Mouse (Mus musculus) neutrophil, adult 65 days (primary cell): ENCODE results near the gene Hcn2. TPM values are rescaled to one million over a fixed set of nuclear protein-coding genes. Genes with fewer than 3 reads are reported as not detected.

Experiments
- total RNA-seq: library from RNA; stranded (reverse); gene quantifications from 2 replicates; pipeline ENCODE4 v1.2.4, GENCODE M21; 2023

Hcn2 gene
- total RNA-seq: not detected in 2 replicates

DNA sequence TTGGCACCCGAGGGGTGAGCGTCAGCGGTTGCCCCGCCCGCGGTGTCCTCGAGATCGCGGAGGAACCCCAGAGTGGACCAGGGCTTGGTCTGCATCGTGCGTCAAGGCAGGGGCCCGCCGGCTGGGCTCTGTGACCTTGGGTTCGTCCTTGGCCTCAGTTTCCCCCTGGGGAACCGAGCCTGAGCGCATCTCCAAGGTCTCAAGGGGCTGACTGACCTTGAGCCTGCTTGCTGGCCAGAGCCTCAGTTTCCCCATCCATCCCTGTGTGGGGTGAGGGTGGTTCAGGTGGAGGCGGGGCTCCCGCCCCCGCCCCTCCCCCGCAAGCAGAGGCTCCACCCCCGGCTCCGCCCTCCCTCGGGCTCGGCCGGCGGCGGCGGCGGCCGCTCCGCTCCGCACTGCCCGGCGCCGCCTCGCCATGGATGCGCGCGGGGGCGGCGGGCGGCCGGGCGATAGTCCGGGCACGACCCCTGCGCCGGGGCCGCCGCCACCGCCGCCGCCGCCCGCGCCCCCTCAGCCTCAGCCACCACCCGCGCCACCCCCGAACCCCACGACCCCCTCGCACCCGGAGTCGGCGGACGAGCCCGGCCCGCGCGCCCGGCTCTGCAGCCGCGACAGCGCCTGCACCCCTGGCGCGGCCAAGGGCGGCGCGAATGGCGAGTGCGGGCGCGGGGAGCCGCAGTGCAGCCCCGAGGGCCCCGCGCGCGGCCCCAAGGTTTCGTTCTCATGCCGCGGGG, at the start of gene Hcn2:
Hcn2 (plus strand) TSS at position 381 of the 734 bp plus-strand sequence.

GRCm38 (mm10) chr10:79668771-79669575, 47.5 kb upstream of the Hcn2 start, which contains the start of gene Tpgs1:
Tpgs1 (plus strand) TSS chr10:79669369.

GRCm38 (mm10) chr10:79681591-79682245, 34.7 kb upstream of the Hcn2 start, which contains the start of gene Cdc34:
Cdc34 (plus strand) TSS chr10:79682195.

GRCm38 (mm10) chr10:79688720-79689119, 27.7 kb upstream of the Hcn2 start, which contains the start of gene Gzmm:
Gzmm (plus strand) TSS chr10:79689020.

GRCm38 (mm10) chr10:79704065-79704969, 12.1 kb upstream of the Hcn2 start, which contains the start of gene Bsg:
Bsg (plus strand) TSS chr10:79704491.

DNA sequence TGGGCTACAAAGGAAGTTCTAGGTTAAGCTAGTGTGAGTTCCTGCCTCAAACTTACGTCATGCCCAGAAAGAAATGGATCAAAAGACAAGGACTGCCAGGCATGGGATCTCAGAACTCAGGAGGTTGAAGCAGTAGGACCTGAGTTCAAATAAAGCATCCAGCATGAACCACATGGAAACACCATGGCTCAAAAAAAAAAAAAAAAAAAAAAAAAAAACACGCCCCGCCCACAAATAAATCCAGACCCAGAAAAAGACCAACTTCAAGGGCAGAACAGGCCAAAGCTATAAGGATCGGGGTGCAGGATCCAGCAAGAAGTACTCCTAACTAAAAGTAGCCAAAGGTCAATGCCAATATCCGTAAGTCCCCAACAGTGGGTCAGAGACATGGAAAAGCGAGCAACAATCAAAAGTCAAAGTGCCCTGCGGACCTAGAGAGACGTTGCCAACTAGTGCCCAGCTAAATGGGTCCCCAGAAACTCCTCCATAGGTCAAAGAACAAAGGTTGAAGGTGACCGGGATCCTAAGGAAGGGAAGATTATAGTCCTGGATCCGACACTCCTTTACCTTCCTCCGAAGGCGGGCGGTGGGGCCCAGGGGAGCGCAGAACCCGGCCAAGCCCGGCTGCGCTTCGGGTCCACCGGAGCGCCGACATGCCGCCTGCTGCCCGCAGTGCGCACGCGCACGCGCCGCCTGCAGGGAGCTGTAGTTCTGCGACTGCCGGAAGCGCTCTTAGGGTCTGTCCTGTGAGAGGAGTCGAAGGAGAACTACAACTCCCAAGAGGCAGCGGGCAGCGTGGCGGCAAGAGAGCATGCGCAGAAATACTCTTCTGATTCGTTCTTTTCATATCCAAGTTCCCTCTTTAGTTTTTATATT, 29.7 kb downstream of the Hcn2 start, which contains the start of gene Polrmt:
Polrmt (minus strand) TSS at position 684 of the 876 bp plus-strand sequence.

DNA sequence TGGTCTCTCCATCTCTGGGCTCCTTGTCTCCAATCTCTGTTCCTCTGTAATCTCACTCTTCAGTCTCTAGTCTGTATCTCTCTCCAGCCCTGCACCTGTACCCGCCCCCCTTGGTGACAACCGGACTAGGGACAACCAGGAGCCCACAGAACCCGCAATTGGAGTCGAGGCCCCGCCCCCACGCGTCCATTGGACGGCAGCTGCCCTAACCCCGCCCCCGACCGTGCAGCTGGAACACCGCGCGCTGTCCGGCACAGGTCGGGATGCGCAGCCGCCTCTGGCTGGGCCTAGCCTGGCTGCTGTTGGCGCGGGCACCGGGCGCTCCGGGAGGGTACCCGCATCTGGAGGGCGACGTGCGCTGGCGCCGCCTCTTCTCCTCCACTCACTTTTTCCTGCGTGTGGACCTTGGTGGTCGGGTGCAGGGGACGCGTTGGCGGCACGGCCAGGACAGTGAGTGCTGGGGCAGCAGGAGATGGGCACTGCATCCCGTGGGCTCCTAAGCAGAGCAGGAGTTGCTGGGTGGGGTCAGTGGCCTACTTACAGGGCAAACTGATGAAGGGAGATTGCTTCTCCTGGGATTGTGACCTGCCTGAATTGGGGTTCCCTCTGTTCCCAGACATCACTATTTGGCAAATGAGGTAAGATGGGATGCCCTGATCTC, 38.6 kb downstream of the Hcn2 start, which contains the start of gene Fgf22:
Fgf22 (plus strand) TSS at position 221 of the 661 bp plus-strand sequence.

GRCm38 (mm10) chr10:79766508-79767325, 50.3 kb downstream of the Hcn2 start, which contains the start of gene Rnf126:
Rnf126 (minus strand) TSS chr10:79766952.

GRCm38 (mm10) chr10:79777103-79777531, 60.7 kb downstream of the Hcn2 start, which contains the start of gene Fstl3:
Fstl3 (plus strand) TSS chr10:79777272.

Other genes starting within 250 kb of the Hcn2 start
- gene Vmn2r83, start 247.9 kb upstream of the Hcn2 start, total RNA-seq: not detected in 2 replicates
- 3.0 and 4.0 TPM in 2 replicates for gene Plpp2, start 182.8 kb upstream of the Hcn2 start, total RNA-seq
- 7.8 and 8.8 TPM in 2 replicates for gene Mier2, start 161.4 kb upstream of the Hcn2 start, total RNA-seq
- not detected in 2 replicates for gene Theg, start 129.3 kb upstream of the Hcn2 start, total RNA-seq
- gene C2cd4c, start 102.6 kb upstream of the Hcn2 start, total RNA-seq: not detected in 2 replicates
- gene Shc2, start 78.7 kb upstream of the Hcn2 start, total RNA-seq: not detected in 2 replicates
- gene Odf3l2, start 70.9 kb upstream of the Hcn2 start, total RNA-seq: not detected in 2 replicates
- gene Madcam1, start 52.1 kb upstream of the Hcn2 start, total RNA-seq: not detected in 2 replicates
- 16.1 and 19.4 TPM in 2 replicates for gene Tpgs1, start 47.3 kb upstream of the Hcn2 start, total RNA-seq
- 62.7 and 69.8 TPM in 2 replicates for gene Cdc34, start 34.4 kb upstream of the Hcn2 start, total RNA-seq
- gene Gzmm, start 27.6 kb upstream of the Hcn2 start, total RNA-seq: 1.6 and 2.3 TPM in 2 replicates
- gene Bsg, start 12.1 kb upstream of the Hcn2 start, total RNA-seq: 78.7 and 95.6 TPM in 2 replicates
- 10.1 and 11.3 TPM in 2 replicates for gene Polrmt, start 29.9 kb downstream of the Hcn2 start, total RNA-seq
- gene Fgf22, start 38.4 kb downstream of the Hcn2 start, total RNA-seq: not detected in 2 replicates
- gene Rnf126, start 50.3 kb downstream of the Hcn2 start, total RNA-seq: 18.7 and 24.0 TPM in 2 replicates
- gene Fstl3, start 60.6 kb downstream of the Hcn2 start, total RNA-seq: 3.4 and 5.5 TPM in 2 replicates
- gene Prss57, start 74.3 kb downstream of the Hcn2 start, total RNA-seq: 15.8 and 16.6 TPM in 2 replicates
- 104 and 146 TPM in 2 replicates for gene Palm, start 76.9 kb downstream of the Hcn2 start, total RNA-seq
- 0.60 and 1.1 TPM in 2 replicates for gene Misp, start 104.4 kb downstream of the Hcn2 start, total RNA-seq
- gene Ptbp1, start 137.8 kb downstream of the Hcn2 start, total RNA-seq: 224 and 230 TPM in 2 replicates
- 374 and 461 TPM in 2 replicates for gene Prtn3, start 157.8 kb downstream of the Hcn2 start, total RNA-seq
- gene Plppr3, start 158.0 kb downstream of the Hcn2 start, total RNA-seq: 21.5 and 22.3 TPM in 2 replicates
- 409 and 433 TPM in 2 replicates for gene Elane, start 169.6 kb downstream of the Hcn2 start, total RNA-seq
- gene Cfd, start 174.2 kb downstream of the Hcn2 start, total RNA-seq: not detected in 2 replicates
- 38.8 and 45.7 TPM in 2 replicates for gene Med16, start 192.3 kb downstream of the Hcn2 start, total RNA-seq
- not detected in 2 replicates for gene Gm26602, start 194.2 kb downstream of the Hcn2 start, total RNA-seq
- gene Kiss1r, start 200.3 kb downstream of the Hcn2 start, total RNA-seq: 5.0 and 5.7 TPM in 2 replicates
- 563 and 732 TPM in 2 replicates for gene R3hdm4, start 204.6 kb downstream of the Hcn2 start, total RNA-seq
- 203 and 226 TPM in 2 replicates for gene Arid3a, start 210.4 kb downstream of the Hcn2 start, total RNA-seq
- 13.5 and 19.5 TPM in 2 replicates for gene Wdr18, start 243.5 kb downstream of the Hcn2 start, total RNA-seq